Mouse (Mus musculus) urinary bladder, postnatal 4 days (tissue): ENCODE data around the gene Epha7.

ENCODE experiments used
- DNase-seq, 2 experiments: peaks; one replicate each; pipeline ENCODE4 v3.0.0; 2021 to 2022; ENCODE audit warnings: low spot score in 2 of 2

Gene Epha7

GRCm38 (mm10) chr4:28812691-28813289, at the start of gene Epha7:
Gene Epha7 (plus strand): TSS chr4:28813131.
- DNase-seq, result peak; percentile 97

GRCm38 (mm10) chr4:28783961-28784360, 29.0 kb upstream of the Epha7 start:
- no peak for DNase-seq

- DNase-seq, result no peak
Measured at GRCm38 (mm10) chr4:28808800-28809199, 4.1 kb upstream of the Epha7 start.

GRCm38 (mm10) chr4:28809703-28810102, 3.2 kb upstream of the Epha7 start:
- no peak for DNase-seq

- peak; percentile 38 to 59 for DNase-seq
Measured at GRCm38 (mm10) chr4:28813551-28814475, 882 bp downstream of the Epha7 start.

GRCm38 (mm10) chr4:28814476-28814815, 1.5 kb downstream of the Epha7 start:
- no peak for DNase-seq

GRCm38 (mm10) chr4:28814816-28815620, 2.1 kb downstream of the Epha7 start:
- DNase-seq, result peak; percentile 33 to 66

GRCm38 (mm10) chr4:28815621-28815920, 2.6 kb downstream of the Epha7 start:
- no peak for DNase-seq

- DNase-seq, result no peak
Measured at GRCm38 (mm10) chr4:28823616-28824015, 10.7 kb downstream of the Epha7 start.

- peak in 1 of 2 experiments; percentile 60 for DNase-seq
Measured at GRCm38 (mm10) chr4:28824616-28825015, 11.7 kb downstream of the Epha7 start.

GRCm38 (mm10) chr4:28837669-28838068, 24.7 kb downstream of the Epha7 start:
- DNase-seq, result no peak

GRCm38 (mm10) chr4:28846311-28846710, 33.4 kb downstream of the Epha7 start:
- no peak for DNase-seq

GRCm38 (mm10) chr4:28850388-28850787, 37.5 kb downstream of the Epha7 start:
- DNase-seq, result no peak

- no peak for DNase-seq
Measured at GRCm38 (mm10) chr4:28862845-28863666, 50.1 kb downstream of the Epha7 start.

- no peak for DNase-seq
Measured at GRCm38 (mm10) chr4:28866411-28866810, 53.5 kb downstream of the Epha7 start.

GRCm38 (mm10) chr4:28871615-28872014, 58.7 kb downstream of the Epha7 start:
- DNase-seq, result no peak

GRCm38 (mm10) chr4:28881271-28882044, 68.5 kb downstream of the Epha7 start:
- no peak for DNase-seq

GRCm38 (mm10) chr4:28889630-28890029, 76.7 kb downstream of the Epha7 start:
- no peak for DNase-seq

GRCm38 (mm10) chr4:28890102-28890501, 77.2 kb downstream of the Epha7 start:
- DNase-seq, result no peak

GRCm38 (mm10) chr4:28895480-28895879, 82.5 kb downstream of the Epha7 start:
- no peak for DNase-seq

- DNase-seq, result no peak
Measured at GRCm38 (mm10) chr4:28899373-28899772, 86.4 kb downstream of the Epha7 start.
